Mouse (Mus musculus): ENCODE results near the gene Heatr4. TPM values are rescaled to one million over a fixed set of nuclear protein-coding genes. Genes with fewer than 3 reads are reported as not detected.
"Not testable (repeated sequence)": the region's sequence is repeated elsewhere in the genome, so short reads cannot be mapped to it uniquely, and the experiment has no call there.

Gene Heatr4
- total RNA-seq (2014; rRNA removed) (0.11 and 0.16 TPM in 2 replicates), polyA plus RNA-seq (2015; fragmentation: Nextera tagmentation; extraction: Ambion mirVana) (not detected in 2 replicates)

DNA sequence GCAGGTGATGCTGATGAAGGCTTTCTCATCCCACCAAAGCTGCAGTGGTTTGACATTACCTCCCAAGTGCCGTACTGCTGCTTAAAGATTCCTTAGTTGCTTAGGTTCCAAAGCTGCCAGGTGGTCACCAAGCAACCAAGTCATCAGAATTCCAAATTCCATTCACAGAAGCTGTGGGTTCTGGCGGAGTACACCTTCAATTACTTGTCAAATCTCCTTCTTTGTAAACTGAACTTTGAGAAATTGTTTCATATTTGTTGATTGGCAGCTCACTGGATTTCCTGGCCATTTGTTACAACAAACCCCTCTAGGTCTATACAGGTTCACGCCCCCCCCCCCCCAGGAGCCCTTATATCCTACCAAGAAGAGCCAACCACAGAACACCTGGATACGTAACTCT is at the start of gene Heatr4:
TSS of gene Heatr4 (minus strand) at position 101 of the 400 bp plus-strand sequence.
- ATAC-seq, result no peak
- Histone ChIP-seq H3K27me3 (ENCODE audit: insufficient read depth, low read length) (no peaks in the 10 kb centered on the region), H3K9ac (replicated peaks; ENCODE audit: low read length) (no peak within 1 kb of the TSS), H3K4me3 (ENCODE audit: low read length) (no peak within 1 kb of the TSS), H3K4me1 (ENCODE audit: insufficient read depth, low read length) (no peaks in the 10 kb centered on the region), H3K36me3 (ENCODE audit: insufficient read depth, low read length) (no peaks in the 10 kb centered on the region), H3K9me3 (ENCODE audit: low read length) (no peaks in the 10 kb centered on the region), H3K27ac (no peak within 1 kb of the TSS), H3K4me2 (ENCODE audit: low read depth, low read length) (no peak within 1 kb of the TSS)
- TF ChIP-seq CTCF (IDR thresholded peaks at IDR 0.05; ENCODE audit: low read depth), result no peak
- DNase-seq (ENCODE audit: low spot score), result no peak
- WGBS, result 74% methylated on average over 4 of the region's 4 CpGs

DNA sequence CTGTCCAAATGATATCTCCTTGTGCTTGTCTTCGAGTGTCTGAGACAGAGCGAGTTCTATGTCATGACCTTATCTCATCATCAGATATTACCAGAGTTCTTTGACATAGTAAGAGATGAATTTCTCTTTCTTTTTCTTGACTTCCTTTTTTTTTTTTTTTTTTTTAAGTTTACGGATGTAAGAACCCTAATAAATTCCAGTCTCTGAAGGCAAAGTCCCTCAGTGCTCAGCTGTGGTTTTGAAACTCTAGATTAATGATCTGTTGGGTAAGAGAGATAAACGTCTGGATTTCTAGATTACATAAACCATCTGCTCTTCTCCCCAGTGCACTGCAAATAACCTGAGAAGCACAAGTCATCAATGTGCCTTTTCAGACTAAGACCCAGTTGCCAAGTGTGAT is 49.5 kb upstream of the Heatr4 start:
- H3K27me3 ChIP-seq (ENCODE audit: insufficient read depth, low read length), result no peaks in the 10 kb centered on the region
- no peak overlapping the region for H3K4me3 ChIP-seq (ENCODE audit: low read length)
- no peak overlapping the region for H3K9ac ChIP-seq (replicated peaks; ENCODE audit: low read length)
- ATAC-seq, result no peak
- no peak overlapping the region for H3K27ac ChIP-seq
- no peak for TF ChIP-seq CTCF (IDR thresholded peaks at IDR 0.05; ENCODE audit: low read depth)
- H3K36me3 ChIP-seq (ENCODE audit: insufficient read depth, low read length), result no peaks in the 10 kb centered on the region
- no peak for DNase-seq (ENCODE audit: low spot score)
- H3K4me2 ChIP-seq (ENCODE audit: low read depth, low read length), result no peak overlapping the region
- H3K4me1 ChIP-seq (ENCODE audit: insufficient read depth, low read length), result no peaks in the 10 kb centered on the region
- H3K9me3 ChIP-seq (ENCODE audit: low read length), result no peaks in the 10 kb centered on the region
- 77% methylated on average over 4 of the region's 4 CpGs for WGBS

DNA sequence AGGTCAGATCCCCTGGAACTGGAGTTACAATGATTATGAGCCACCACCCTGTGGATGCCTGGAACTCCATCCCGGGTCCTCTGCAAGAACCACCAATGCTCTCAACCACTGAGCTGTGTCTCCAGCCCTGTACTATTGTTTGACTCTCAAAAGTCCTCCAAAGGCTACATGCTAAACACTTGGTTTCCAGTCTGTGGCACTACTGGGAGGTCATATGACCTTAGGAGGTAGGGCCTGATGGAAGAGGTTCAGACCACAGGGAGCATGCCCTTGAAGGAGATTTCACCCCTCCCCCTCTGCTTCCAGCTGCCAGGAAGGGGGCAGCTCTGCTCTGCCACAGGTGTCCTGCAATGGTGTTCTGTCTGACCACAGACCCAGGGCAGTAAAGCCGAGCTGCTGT is 48.6 kb upstream of the Heatr4 start:
- H3K9ac ChIP-seq (replicated peaks; ENCODE audit: low read length); ATAC-seq: not testable (repeated sequence)
- 90% methylated on average over 2 of the region's 2 CpGs for WGBS

DNA sequence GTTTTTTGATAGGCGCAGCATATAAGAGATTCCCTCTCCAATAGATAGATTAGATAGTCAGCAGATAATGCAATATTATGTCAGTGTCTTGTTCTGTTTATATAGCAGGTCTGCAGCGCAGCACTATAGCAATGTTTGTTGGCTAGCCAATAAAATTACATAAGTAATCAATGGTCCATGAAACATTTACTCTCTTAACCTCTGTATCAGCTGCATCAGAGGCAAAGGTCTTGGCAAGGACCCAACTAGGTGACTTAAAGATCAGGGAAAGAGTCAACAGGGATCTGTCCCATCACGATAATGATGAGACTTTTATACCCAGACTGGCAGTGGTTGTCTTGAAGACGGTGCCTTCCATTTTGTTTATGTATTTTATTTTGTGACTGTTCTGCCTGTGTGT is 48.2 kb upstream of the Heatr4 start:
- 91% methylated on average over 4 of the region's 4 CpGs for WGBS
- Histone ChIP-seq H3K4me1 (ENCODE audit: insufficient read depth, low read length) (no peaks in the 10 kb centered on the region), H3K9ac (replicated peaks; ENCODE audit: low read length) (no peak overlapping the region)

More for the DNA sequence above, 48.6 kb upstream of the Heatr4 start:
- not testable (repeated sequence) for DNase-seq (ENCODE audit: low spot score); H3K27ac ChIP-seq; H3K4me1 ChIP-seq (ENCODE audit: insufficient read depth, low read length); H3K9me3 ChIP-seq (ENCODE audit: low read length); H3K4me2 ChIP-seq (ENCODE audit: low read depth, low read length); H3K4me3 ChIP-seq (ENCODE audit: low read length); H3K36me3 ChIP-seq (ENCODE audit: insufficient read depth, low read length); H3K27me3 ChIP-seq (ENCODE audit: insufficient read depth, low read length)

DNA sequence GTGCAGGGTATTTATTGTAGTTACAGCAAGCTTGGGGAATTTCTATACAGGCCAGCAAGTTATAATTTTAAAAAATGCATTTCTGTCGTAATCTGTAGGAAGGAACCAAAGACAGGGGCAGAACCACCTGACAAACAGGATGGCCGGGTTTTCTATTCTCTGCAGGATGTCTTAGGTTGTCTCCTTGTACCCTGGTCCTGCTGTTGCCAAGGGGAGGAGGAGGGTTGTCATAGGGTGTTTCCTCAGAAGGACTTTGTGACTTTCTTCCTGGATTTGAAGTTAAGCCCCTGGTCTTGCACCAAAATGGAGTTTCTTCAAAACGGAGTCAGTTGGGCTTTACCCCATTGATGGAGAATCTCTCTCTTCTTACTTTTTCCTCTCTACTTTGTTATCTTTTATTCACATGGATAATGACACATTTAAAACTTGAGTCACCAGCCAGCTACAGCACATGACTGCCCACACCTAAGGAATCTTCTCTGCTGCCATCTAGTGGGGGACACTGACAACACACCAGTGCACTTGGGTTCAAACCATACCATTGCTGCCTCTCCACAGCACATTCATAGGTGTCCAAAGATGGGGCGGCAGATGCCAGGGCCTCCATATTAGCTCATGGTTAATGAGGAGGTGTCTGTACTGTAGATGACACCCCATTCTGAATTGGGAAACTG is 46.1 kb upstream of the Heatr4 start:
- Histone ChIP-seq H3K36me3 (ENCODE audit: insufficient read depth, low read length) (no peaks in the 10 kb centered on the region), H3K4me2 (ENCODE audit: low read depth, low read length) (no peak overlapping the region), H3K27me3 (ENCODE audit: insufficient read depth, low read length) (no peaks in the 10 kb centered on the region), H3K27ac (no peak overlapping the region), H3K9me3 (ENCODE audit: low read length) (no peaks in the 10 kb centered on the region), H3K9ac (replicated peaks; ENCODE audit: low read length) (no peak overlapping the region), H3K4me1 (ENCODE audit: insufficient read depth, low read length) (no peaks in the 10 kb centered on the region), H3K4me3 (ENCODE audit: low read length) (no peak overlapping the region)
- DNase-seq (ENCODE audit: low spot score) (peak; percentile 82), ATAC-seq (0 out of 2 replicates have a peak, but pooled peaks have one; percentile 59)
- TF ChIP-seq CTCF (IDR thresholded peaks at IDR 0.05; ENCODE audit: low read depth), result peak; percentile 88
- 67% methylated on average over 4 of the region's 4 CpGs for WGBS

More for the DNA sequence above, 48.2 kb upstream of the Heatr4 start:
- no peaks in the 10 kb centered on the region for H3K27me3 ChIP-seq (ENCODE audit: insufficient read depth, low read length)
- H3K4me2 ChIP-seq (ENCODE audit: low read depth, low read length), result no peak overlapping the region
- H3K27ac ChIP-seq, result no peak overlapping the region
- no peak overlapping the region for H3K4me3 ChIP-seq (ENCODE audit: low read length)
- TF ChIP-seq CTCF (IDR thresholded peaks at IDR 0.05; ENCODE audit: low read depth), result no peak
- no peaks in the 10 kb centered on the region for H3K36me3 ChIP-seq (ENCODE audit: insufficient read depth, low read length)
- no peaks in the 10 kb centered on the region for H3K9me3 ChIP-seq (ENCODE audit: low read length)
- no peak for DNase-seq (ENCODE audit: low spot score)
- no peak for ATAC-seq

DNA sequence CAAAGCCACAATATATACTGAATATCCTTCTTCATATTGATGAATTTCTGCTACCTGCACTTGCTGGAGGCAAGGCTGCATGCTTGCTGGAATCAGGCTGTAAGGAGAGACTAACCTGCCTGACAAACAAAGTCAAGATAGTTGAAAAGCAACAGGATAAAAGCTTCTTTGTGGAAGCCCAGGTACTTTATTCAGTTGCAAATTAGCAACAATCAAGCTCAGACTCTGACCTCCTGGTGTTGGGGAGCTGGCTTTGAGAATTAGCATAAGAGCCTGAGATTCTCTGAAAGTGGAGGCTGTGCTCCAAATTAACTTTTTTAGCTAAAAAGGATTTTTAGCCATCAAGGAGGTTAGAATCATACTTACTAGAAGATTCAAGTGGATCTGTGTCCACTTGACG is 44.4 kb upstream of the Heatr4 start:
- 91% methylated on average over 1 of the region's 1 CpGs for WGBS
- DNase-seq (ENCODE audit: low spot score); H3K4me3 ChIP-seq (ENCODE audit: low read length); H3K4me1 ChIP-seq (ENCODE audit: insufficient read depth, low read length); H3K9me3 ChIP-seq (ENCODE audit: low read length); ATAC-seq; H3K9ac ChIP-seq (replicated peaks; ENCODE audit: low read length); H3K27ac ChIP-seq; H3K36me3 ChIP-seq (ENCODE audit: insufficient read depth, low read length); H3K4me2 ChIP-seq (ENCODE audit: low read depth, low read length); H3K27me3 ChIP-seq (ENCODE audit: insufficient read depth, low read length): not testable (repeated sequence)

DNA sequence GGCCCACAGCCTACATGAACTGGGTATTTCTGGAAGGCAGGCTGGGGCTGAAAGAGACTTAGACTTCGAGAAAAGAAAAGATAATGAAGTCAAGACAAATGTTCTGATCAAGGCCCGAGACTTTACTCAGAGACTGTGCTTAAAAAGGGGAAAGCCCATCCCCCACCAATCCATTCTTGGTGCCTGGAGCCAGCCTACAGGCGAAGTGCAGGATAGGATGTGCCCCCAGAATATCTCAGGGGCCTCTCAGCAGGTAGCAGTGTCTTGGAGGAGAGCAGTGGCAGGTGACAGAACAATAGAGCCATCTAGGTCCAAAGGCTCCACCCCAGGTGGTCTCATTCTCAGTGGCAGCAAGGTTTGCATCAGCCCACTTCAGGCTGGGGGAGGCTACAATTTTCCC is 43.7 kb upstream of the Heatr4 start:
- not testable (repeated sequence) for DNase-seq (ENCODE audit: low spot score); H3K36me3 ChIP-seq (ENCODE audit: insufficient read depth, low read length); H3K9ac ChIP-seq (replicated peaks; ENCODE audit: low read length); H3K27ac ChIP-seq; H3K9me3 ChIP-seq (ENCODE audit: low read length); H3K27me3 ChIP-seq (ENCODE audit: insufficient read depth, low read length); H3K4me1 ChIP-seq (ENCODE audit: insufficient read depth, low read length); ATAC-seq; H3K4me3 ChIP-seq (ENCODE audit: low read length); H3K4me2 ChIP-seq (ENCODE audit: low read depth, low read length)
- 43% methylated on average over 3 of the region's 3 CpGs for WGBS
